Mouse (Mus musculus) regulatory T cell (primary cell): Measurements from ENCODE around the gene Tenm3.

ENCODE experiments used
- in situ Hi-C: fragments of 300-600 bp; cut with MboI, MseI; formaldehyde crosslinking; loops from one replicate; pipeline ENCODE4 v1.15.1; 2025; ENCODE audit warnings: high pct_unique_total_duplicates

Gene Tenm3

DNA sequence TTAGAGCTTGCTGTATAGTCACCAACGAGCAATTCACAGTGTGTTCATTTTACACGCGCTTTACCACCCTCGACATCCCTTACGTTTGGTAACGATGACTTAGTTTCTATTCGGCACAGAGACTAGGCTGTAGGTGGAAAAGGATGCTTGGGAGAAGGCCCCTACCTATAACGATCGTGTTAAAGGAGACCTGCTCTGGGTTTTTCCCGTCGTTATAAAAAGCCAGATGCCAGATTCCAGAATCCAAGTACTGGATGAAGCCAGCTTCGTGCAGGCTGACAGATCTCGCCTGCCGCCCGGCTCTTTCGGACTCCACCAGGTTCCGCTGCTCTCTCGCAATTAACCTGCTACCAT lies 500.7 kb downstream of the Tenm3 start:
- in situ Hi-C loops = no loop called here

GRCm38 (mm10) chr8:48342321-48343066 lies 501.3 kb downstream of the Tenm3 start:
- in situ Hi-C loops = no loop called here

DNA sequence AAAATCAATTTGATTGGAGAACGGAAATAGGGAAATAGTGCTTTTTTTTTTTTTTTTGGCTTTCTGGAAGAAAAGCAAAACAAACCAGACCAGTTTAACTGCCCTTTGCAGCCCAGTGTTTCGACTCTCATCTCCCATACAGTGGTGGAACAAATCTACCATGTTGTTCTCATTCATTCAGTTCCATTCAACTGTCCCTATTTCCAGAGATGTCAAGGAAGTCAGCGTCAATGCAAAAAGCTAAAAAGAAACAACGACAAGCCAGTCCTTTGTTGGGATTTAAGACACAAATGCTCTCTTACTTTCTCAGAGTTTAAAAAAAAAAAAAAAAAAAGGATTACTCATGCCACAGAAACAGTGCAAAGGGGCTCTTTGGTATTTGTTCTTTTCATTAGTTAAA lies 502.1 kb downstream of the Tenm3 start:
- in situ Hi-C loops = no loop called here

- in situ Hi-C loops = no loop called here
Observed at GRCm38 (mm10) chr8:48341276-48341675, 502.5 kb downstream of the Tenm3 start.

- in situ Hi-C loops = loop anchor here (10.0 kb wide), 1 partner anchor 858 kb away; no protein-coding TSS in a partner anchor
Observed at GRCm38 (mm10) chr8:48322655-48323265, 521.0 kb downstream of the Tenm3 start.

GRCm38 (mm10) chr8:48322240-48322639 lies 521.5 kb downstream of the Tenm3 start:
- in situ Hi-C loops = loop anchor here (10.0 kb wide), 1 partner anchor 857 kb away; no protein-coding TSS in a partner anchor

GRCm38 (mm10) chr8:48319674-48320073 lies 524.1 kb downstream of the Tenm3 start:
- in situ Hi-C loops = loop anchor here (10.0 kb wide), 1 partner anchor 855 kb away; no protein-coding TSS in a partner anchor

GRCm38 (mm10) chr8:48317498-48317897 lies 526.3 kb downstream of the Tenm3 start:
- in situ Hi-C loops = no loop called here

DNA sequence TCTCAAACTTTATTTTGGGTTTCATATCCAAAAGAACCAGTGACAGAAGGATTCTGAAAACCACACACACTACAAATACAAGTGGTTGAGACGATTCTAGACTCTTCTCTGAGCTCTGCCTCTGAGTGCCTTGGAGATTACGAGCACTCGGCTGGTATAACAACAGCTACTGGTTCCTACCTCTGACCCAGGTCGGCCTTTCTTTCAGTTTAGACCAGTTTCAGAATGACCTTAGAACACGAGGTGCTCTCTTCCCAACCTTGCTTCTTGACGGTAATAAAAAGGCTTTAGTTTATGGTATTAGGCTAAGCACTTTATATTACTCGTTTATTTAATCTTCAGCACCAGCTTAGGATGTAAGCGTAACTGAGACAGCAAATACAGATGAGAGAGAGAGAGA lies 528.1 kb downstream of the Tenm3 start:
- in situ Hi-C loops = no loop called here

DNA sequence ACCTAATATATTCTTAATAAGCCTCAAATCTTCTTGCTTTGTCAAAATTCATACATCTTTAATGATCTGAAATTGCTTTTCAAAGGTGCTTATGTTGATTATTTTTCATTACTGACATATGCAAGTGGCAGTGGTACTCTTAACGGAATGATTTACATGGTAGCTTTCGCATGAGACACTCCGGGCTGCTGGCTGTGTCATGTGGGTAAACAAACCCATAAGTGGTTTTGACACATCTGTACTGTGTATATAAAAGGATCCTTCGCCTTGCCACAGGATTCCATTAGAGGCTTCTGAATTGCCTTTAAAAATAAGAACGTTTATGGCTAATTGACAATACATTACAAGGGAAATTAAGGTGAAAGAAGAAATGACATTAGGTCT lies 529.8 kb downstream of the Tenm3 start:
- in situ Hi-C loops = no loop called here

GRCm38 (mm10) chr8:48313210-48313984 lies 530.4 kb downstream of the Tenm3 start:
- in situ Hi-C loops = no loop called here

DNA sequence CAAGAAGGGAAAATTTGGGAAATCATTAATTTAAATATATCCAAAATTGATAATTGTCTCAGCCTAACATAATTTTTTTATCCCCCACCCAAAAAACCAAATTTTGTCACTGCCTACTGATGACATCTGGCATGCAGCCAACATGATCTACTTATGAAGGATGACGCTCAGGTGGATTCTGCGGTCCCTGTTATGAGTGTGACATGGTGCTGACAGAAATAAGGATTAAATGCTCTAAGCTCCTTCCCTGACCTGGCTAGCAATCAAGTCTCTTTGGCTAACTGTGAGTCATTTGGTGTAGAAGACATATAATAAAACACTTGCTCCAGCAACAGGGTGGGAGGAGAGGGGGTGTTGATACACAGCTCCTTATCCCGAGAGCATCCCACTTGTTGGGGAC lies 532.0 kb downstream of the Tenm3 start:
- in situ Hi-C loops = no loop called here

- in situ Hi-C loops = no loop called here
Observed at GRCm38 (mm10) chr8:48310240-48310849, 533.4 kb downstream of the Tenm3 start.

- in situ Hi-C loops = no loop called here
Observed at GRCm38 (mm10) chr8:48309191-48309987, 534.4 kb downstream of the Tenm3 start.

- in situ Hi-C loops = no loop called here
Observed at GRCm38 (mm10) chr8:48304224-48304623, 539.5 kb downstream of the Tenm3 start.

GRCm38 (mm10) chr8:48300613-48301037 lies 543.1 kb downstream of the Tenm3 start:
- in situ Hi-C loops = no loop called here

- in situ Hi-C loops = no loop called here
Observed at GRCm38 (mm10) chr8:48300061-48300460, 543.7 kb downstream of the Tenm3 start.

DNA sequence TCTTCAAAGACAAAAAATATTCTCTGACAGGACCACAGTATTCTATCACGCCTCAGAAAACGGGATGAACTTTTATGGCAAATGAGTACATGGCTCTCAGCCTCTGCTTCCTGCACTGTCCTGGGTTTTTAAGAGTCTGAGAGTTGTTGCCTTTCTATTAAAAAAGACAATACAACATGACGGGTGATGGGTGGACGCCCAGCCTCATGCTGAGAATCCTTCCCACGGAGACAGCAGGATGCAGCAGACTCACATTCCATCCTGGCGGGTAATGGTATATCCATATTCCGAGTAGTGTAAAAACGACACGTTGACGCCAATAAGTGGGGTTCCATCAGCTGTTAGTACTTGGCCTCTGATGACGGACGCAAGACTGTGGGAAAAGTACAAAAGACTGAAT lies 544.4 kb downstream of the Tenm3 start:
- in situ Hi-C loops = no loop called here

DNA sequence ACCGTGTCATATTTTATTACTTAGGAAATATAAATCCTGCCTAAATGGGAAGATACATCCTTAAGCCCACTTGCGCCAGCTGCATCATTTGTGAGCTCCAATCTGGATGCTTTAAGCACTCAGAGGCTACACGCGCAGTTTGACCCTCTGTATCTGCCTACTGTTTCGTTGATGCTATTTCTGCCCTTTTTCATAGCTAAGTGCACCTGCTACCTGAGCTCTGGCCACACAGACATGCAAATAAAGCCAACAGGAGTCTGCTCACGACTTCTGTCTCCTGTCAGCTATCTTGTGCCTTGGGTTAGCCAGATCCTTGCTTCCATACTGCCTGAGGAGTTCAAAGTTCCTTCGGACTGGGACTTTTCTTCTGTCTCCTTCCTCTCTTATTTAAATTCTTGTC lies 547.4 kb downstream of the Tenm3 start:
- in situ Hi-C loops = no loop called here

- in situ Hi-C loops = no loop called here
Observed at GRCm38 (mm10) chr8:48295558-48295957, 548.2 kb downstream of the Tenm3 start.

- in situ Hi-C loops = no loop called here
Observed at GRCm38 (mm10) chr8:48293797-48294196, 550.0 kb downstream of the Tenm3 start.
